23 mouse cellular contexts compared by ENCODE assay signal in the genomic region with DNA sequence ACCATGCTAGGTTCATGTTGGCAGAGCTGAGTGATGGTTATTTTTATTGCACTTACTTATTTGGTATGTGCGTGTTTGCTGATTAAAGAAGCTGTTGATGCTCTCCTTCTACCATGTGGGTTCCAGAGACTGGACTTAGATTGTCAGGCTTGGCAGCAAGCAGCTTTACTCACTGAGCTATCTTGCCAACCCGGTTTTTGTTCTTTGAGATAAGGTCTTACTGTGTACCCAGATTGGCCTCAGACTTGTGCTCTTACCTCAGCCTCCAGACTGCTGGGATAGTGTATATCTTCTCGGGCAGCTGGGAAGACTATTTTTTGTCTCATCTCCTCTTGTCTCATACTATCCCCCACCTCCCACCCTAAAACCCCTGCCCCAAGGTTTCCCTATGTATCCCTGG. TPM values are rescaled to one million over a fixed set of nuclear protein-coding genes. Genes with fewer than 3 reads are reported as not detected.
DNase-seq lines count a peak whose midpoint lies in the region; ATAC-seq and TF ChIP-seq lines count a peak whose summit lies in the region.
"Had no signal": no experiment of that assay in that cellular context is flagged by ENCODE, and none has a peak within 500 bp of the region (broad histone marks: within the 10 kb centered on the region; RNA-seq: fewer than 3 reads in every experiment).

No protein-coding gene starts in this region.

- H3K4me2 ChIP-seq in heart, embryonic 16.5 days (ENCODE audit: low read depth, low read length): peak overlapping the region; percentile 47
- H3K4me2 ChIP-seq in liver, embryonic 11.5 days: peak overlapping the region; percentile 31
- H3K4me2 ChIP-seq in liver, postnatal 0 days (ENCODE audit: low read depth, low read length): no peak overlapping the region
- H3K4me2 ChIP-seq: forebrain, embryonic 15.5 days; kidney, embryonic 15.5 days; lung, embryonic 15.5 days; midbrain, embryonic 12.5 days had no signal

- H3K27me3 ChIP-seq in heart, embryonic 16.5 days (ENCODE audit: control insufficient read depth, insufficient read depth, low read length): no peaks in the 10 kb centered on the region
- H3K27me3 ChIP-seq in liver, embryonic 11.5 days (replicated peaks; ENCODE audit: control insufficient read depth, insufficient read depth, low read length): no peaks in the 10 kb centered on the region
- H3K27me3 ChIP-seq in liver, postnatal 0 days (ENCODE audit: insufficient read depth, low read length): no peaks in the 10 kb centered on the region
- no peaks in the 10 kb centered on the region for H3K27me3 ChIP-seq in kidney, adult 2 months (replicated peaks; ENCODE audit: control insufficient read depth, insufficient read depth, low read length)
- H3K27me3 ChIP-seq: CH12.LX; forebrain, embryonic 15.5 days; kidney, embryonic 15.5 days; lung, embryonic 15.5 days; midbrain, embryonic 12.5 days had no signal

- no peaks in the 10 kb centered on the region for H3K9me3 ChIP-seq in heart, embryonic 16.5 days (replicated peaks; ENCODE audit: control insufficient read depth, low read length)
- no peaks in the 10 kb centered on the region for H3K9me3 ChIP-seq in liver, embryonic 11.5 days (ENCODE audit: control insufficient read depth, low read length)
- H3K9me3 ChIP-seq in liver, postnatal 0 days (ENCODE audit: low read length): no peaks in the 10 kb centered on the region
- H3K9me3 ChIP-seq: embryonic facial prominence, embryonic 10.5 days; forebrain, embryonic 15.5 days; heart, embryonic 10.5 days; kidney, embryonic 15.5 days; lung, embryonic 15.5 days; midbrain, embryonic 12.5 days had no signal

- no peak overlapping the region; the same call in 1 of the 2 replicates for H3K4me3 ChIP-seq in heart, embryonic 16.5 days (ENCODE audit: low read length)
- H3K4me3 ChIP-seq in liver, embryonic 11.5 days (ENCODE audit: low read depth, low read length): no peak overlapping the region
- no peak overlapping the region for H3K4me3 ChIP-seq in liver, postnatal 0 days (ENCODE audit: low read depth, low read length)
- H3K4me3 ChIP-seq in kidney, adult 2 months (ENCODE audit: insufficient read depth, low read depth, low read length): no peak overlapping the region
- H3K4me3 ChIP-seq: embryonic facial prominence, embryonic 10.5 days; forebrain, embryonic 15.5 days; heart, embryonic 10.5 days; kidney, embryonic 15.5 days; lung, embryonic 15.5 days; midbrain, embryonic 12.5 days had no signal

- intact Hi-C loops in left cerebral cortex, postnatal 4 days (cut with DNase I): no loop called here

- peaks cover 67% of the 10 kb centered on the region for H3K4me1 ChIP-seq in heart, embryonic 16.5 days (ENCODE audit: control insufficient read depth, insufficient read depth, low read length)
- peaks cover 69% of the 10 kb centered on the region for H3K4me1 ChIP-seq in liver, embryonic 11.5 days (replicated peaks; ENCODE audit: control insufficient read depth, insufficient read depth, low read length)
- peaks cover 54% of the 10 kb centered on the region for H3K4me1 ChIP-seq in liver, postnatal 0 days (ENCODE audit: insufficient read depth)
- H3K4me1 ChIP-seq in kidney, adult 2 months (ENCODE audit: control insufficient read depth, insufficient read depth, low read length): peaks cover 6% of the 10 kb centered on the region; the same call in 1 of the 2 replicates

- peak overlapping the region; percentile 79 for H3K27ac ChIP-seq in heart, embryonic 16.5 days (ENCODE audit: low read length)
- peak overlapping the region; percentile 9; the same call in 1 of the 2 replicates for H3K27ac ChIP-seq in liver, embryonic 11.5 days (ENCODE audit: low read depth, low read length)
- H3K27ac ChIP-seq in liver, postnatal 0 days (ENCODE audit: low read depth): no peak overlapping the region
- H3K27ac ChIP-seq in kidney, adult 2 months (ENCODE audit: insufficient read depth, low read depth, low read length): no peak overlapping the region
- H3K27ac ChIP-seq: embryonic facial prominence, embryonic 10.5 days; forebrain, embryonic 15.5 days; heart, embryonic 10.5 days; kidney, embryonic 15.5 days; midbrain, embryonic 12.5 days had no signal

- no peak for DNase-seq in heart, adult 8-10 months (ENCODE audit: low spot score)
- DNase-seq in MEL-GATA-1-ER (ENCODE audit: extremely low read depth, low read depth): peak; percentile 67
- no peak for DNase-seq in liver, embryonic 11.5 days (ENCODE audit: low spot score)
- DNase-seq in liver, postnatal 0 days: no peak
- DNase-seq in cerebellum, adult 11-12 months: no peak
- DNase-seq in kidney, adult 2 months: no peak
- no peak for DNase-seq in left cerebral cortex, postnatal 4 days
- DNase-seq: adrenal gland, postnatal 14 days; B cell, adult 2 months; cerebellum, adult 9-11 months; kidney, postnatal 36 days; lung, postnatal 36 days; thymus, adult 2 months had no signal

- TF ChIP-seq CTCF in liver, postnatal 0 days (IDR thresholded peaks at IDR 0.05; ENCODE audit: low read depth): no peak
- TF ChIP-seq CTCF in kidney, adult 2 months (conservative IDR thresholded peaks at IDR 0.05; ENCODE audit: insufficient read depth, insufficient read length, low read depth, low read length): no peak

- no peak overlapping the region for H3K9ac ChIP-seq in heart, embryonic 16.5 days (ENCODE audit: low read length)
- H3K9ac ChIP-seq in liver, embryonic 11.5 days (ENCODE audit: low read depth, low read length): no peak overlapping the region
- H3K9ac ChIP-seq in liver, postnatal 0 days (replicated peaks): no peak overlapping the region
- H3K9ac ChIP-seq: forebrain, embryonic 15.5 days; kidney, embryonic 15.5 days; lung, embryonic 15.5 days; midbrain, embryonic 12.5 days had no signal

- no peak for TF ChIP-seq POLR2A in kidney, adult 2 months (IDR thresholded peaks at IDR 0.05; ENCODE audit: low read depth, low read length)

- no peaks in the 10 kb centered on the region for H3K36me3 ChIP-seq in heart, embryonic 16.5 days (ENCODE audit: control insufficient read depth, insufficient read depth)
- H3K36me3 ChIP-seq in liver, embryonic 11.5 days (ENCODE audit: control insufficient read depth, insufficient read depth, low read length): no peaks in the 10 kb centered on the region
- no peaks in the 10 kb centered on the region for H3K36me3 ChIP-seq in liver, postnatal 0 days (replicated peaks; ENCODE audit: insufficient read depth, low read length)
- H3K36me3 ChIP-seq in kidney, adult 2 months (ENCODE audit: control insufficient read depth, insufficient read depth, low read length): no peaks in the 10 kb centered on the region
- H3K36me3 ChIP-seq: embryonic facial prominence, embryonic 10.5 days; forebrain, embryonic 15.5 days; heart, embryonic 10.5 days; kidney, embryonic 15.5 days; lung, embryonic 15.5 days; midbrain, embryonic 12.5 days had no signal

- ATAC-seq in heart, embryonic 16.5 days (replicated peaks; ENCODE audit: extremely low read depth, insufficient read depth, low FRiP score): peak; percentile 2; the same call in 1 of the 2 replicates
- ATAC-seq in liver, embryonic 11.5 days (replicated peaks; ENCODE audit: low FRiP score): peak; percentile 65
- ATAC-seq in liver, postnatal 0 days: peak; percentile 11; the same call in 1 of the 2 replicates
- ATAC-seq: forebrain, embryonic 15.5 days; hindbrain, embryonic 16.5 days; intestine, embryonic 16.5 days had no signal

- WGBS in heart, embryonic 16.5 days: 26% methylated on average over 3 of the region's 3 CpGs
- 37% methylated on average over 3 of the region's 3 CpGs for WGBS in liver, embryonic 11.5 days
- 39% methylated on average over 3 of the region's 3 CpGs for WGBS in liver, postnatal 0 days (ENCODE audit: insufficient replicate concordance)
- 93% methylated on average over 3 of the region's 3 CpGs for WGBS in kidney, adult 2 months

- TF ChIP-seq EP300 in liver, postnatal 0 days (IDR thresholded peaks at IDR 0.05; ENCODE audit: low read depth): peak; percentile 91

RNA-seq across cellular contexts. Expression of a gene that starts 4.3 kb away (rescaled TPM):
- polyA plus RNA-seq in heart, embryonic 16.5 days (2015; fragmentation: Nextera tagmentation; extraction: Ambion mirVana): 4.0 and 5.0 TPM in 2 replicates
- total RNA-seq in heart, adult 8-10 months (2022): 1 to 10 TPM; 1.4 to 2.2 (median 1.9) TPM
- polyA plus RNA-seq in liver, embryonic 11.5 days (2014; fragmentation: Nextera tagmentation; extraction: Ambion mirVana): 7.0 and 8.3 TPM in 2 replicates
- polyA plus RNA-seq in liver, postnatal 0 days (2015; fragmentation: Nextera tagmentation; extraction: Ambion mirVana): 1.4 and 1.6 TPM in 2 replicates
- polyA plus RNA-seq in kidney, adult 2 months (2012; rRNA removed): 1.5 and 1.8 TPM in 2 replicates
- total RNA-seq in left cerebral cortex, postnatal 4 days (2021): 10 to 100 TPM; 11.5 to 13.1 TPM

RNA-seq across cellular contexts. Expression of a gene that starts 29.2 kb away (rescaled TPM):
- 0.17 and 0.34 TPM in 2 replicates for polyA plus RNA-seq in heart, embryonic 16.5 days (2015; fragmentation: Nextera tagmentation; extraction: Ambion mirVana)
- total RNA-seq in heart, adult 8-10 months (2022): under 1 TPM in 3 of 4 experiments, not detected in 1; 0.14 to 0.44 (median 0.22) TPM
- 0.18 and 0.45 TPM in 2 replicates for polyA plus RNA-seq in liver, embryonic 11.5 days (2014; fragmentation: Nextera tagmentation; extraction: Ambion mirVana)
- polyA plus RNA-seq in liver, postnatal 0 days (2015; fragmentation: Nextera tagmentation; extraction: Ambion mirVana): 0.02 TPM in 1 of 2 replicates, not detected in the other
- polyA plus RNA-seq in kidney, adult 2 months (2012; rRNA removed): 0.05 and 0.08 TPM in 2 replicates
- 1 to 10 TPM; 2.8 to 3.2 TPM for total RNA-seq in left cerebral cortex, postnatal 4 days (2021)

RNA-seq across cellular contexts. Expression of a gene that starts 35.2 kb away (rescaled TPM):
- polyA plus RNA-seq in heart, embryonic 16.5 days (2015; fragmentation: Nextera tagmentation; extraction: Ambion mirVana): 268 and 284 TPM in 2 replicates
- 100 to 1,000 TPM; 107 to 119 (median 114) TPM for total RNA-seq in heart, adult 8-10 months (2022)
- 369 and 377 TPM in 2 replicates for polyA plus RNA-seq in liver, embryonic 11.5 days (2014; fragmentation: Nextera tagmentation; extraction: Ambion mirVana)
- 147 and 149 TPM in 2 replicates for polyA plus RNA-seq in liver, postnatal 0 days (2015; fragmentation: Nextera tagmentation; extraction: Ambion mirVana)
- polyA plus RNA-seq in kidney, adult 2 months (2012; rRNA removed): 64.6 and 73.6 TPM in 2 replicates
- 100 to 1,000 TPM; 161 to 164 TPM for total RNA-seq in left cerebral cortex, postnatal 4 days (2021)

RNA-seq across cellular contexts. Expression of a gene that starts 38.2 kb away (rescaled TPM):
- polyA plus RNA-seq in heart, embryonic 16.5 days (2015; fragmentation: Nextera tagmentation; extraction: Ambion mirVana): 10.8 and 15.0 TPM in 2 replicates
- 1 to 10 TPM; 1.2 to 2.7 (median 1.7) TPM for total RNA-seq in heart, adult 8-10 months (2022)
- 5.0 and 7.7 TPM in 2 replicates for polyA plus RNA-seq in liver, embryonic 11.5 days (2014; fragmentation: Nextera tagmentation; extraction: Ambion mirVana)
- 1.6 and 2.7 TPM in 2 replicates for polyA plus RNA-seq in liver, postnatal 0 days (2015; fragmentation: Nextera tagmentation; extraction: Ambion mirVana)
- polyA plus RNA-seq in kidney, adult 2 months (2012; rRNA removed): 7.7 and 8.0 TPM in 2 replicates
- total RNA-seq in left cerebral cortex, postnatal 4 days (2021): 10 to 100 TPM; 78.9 to 82.4 TPM

Comparison
In these comparisons a context has a peak if more than half of its experiments do, and no peak if none do; other contexts are left out.
1. H3K27ac ChIP-seq: peak in heart, embryonic 16.5 days (single experiment) and liver, embryonic 11.5 days (single experiment); none in liver, postnatal 0 days (single experiment) and kidney, adult 2 months (single experiment).
2. ATAC-seq: peak in every context shown above with its lines; median percentile 65 in liver, embryonic 11.5 days; 11 in liver, postnatal 0 days; 2 in heart, embryonic 16.5 days.